Mouse (Mus musculus): ENCODE results near the gene Cdkn1b. TPM values are rescaled to one million over a fixed set of nuclear protein-coding genes. Genes with fewer than 3 reads are reported as not detected.

Gene Cdkn1b
- polyA plus RNA-seq, 1 experiment from 2014 or later: 29.9 TPM

DNA sequence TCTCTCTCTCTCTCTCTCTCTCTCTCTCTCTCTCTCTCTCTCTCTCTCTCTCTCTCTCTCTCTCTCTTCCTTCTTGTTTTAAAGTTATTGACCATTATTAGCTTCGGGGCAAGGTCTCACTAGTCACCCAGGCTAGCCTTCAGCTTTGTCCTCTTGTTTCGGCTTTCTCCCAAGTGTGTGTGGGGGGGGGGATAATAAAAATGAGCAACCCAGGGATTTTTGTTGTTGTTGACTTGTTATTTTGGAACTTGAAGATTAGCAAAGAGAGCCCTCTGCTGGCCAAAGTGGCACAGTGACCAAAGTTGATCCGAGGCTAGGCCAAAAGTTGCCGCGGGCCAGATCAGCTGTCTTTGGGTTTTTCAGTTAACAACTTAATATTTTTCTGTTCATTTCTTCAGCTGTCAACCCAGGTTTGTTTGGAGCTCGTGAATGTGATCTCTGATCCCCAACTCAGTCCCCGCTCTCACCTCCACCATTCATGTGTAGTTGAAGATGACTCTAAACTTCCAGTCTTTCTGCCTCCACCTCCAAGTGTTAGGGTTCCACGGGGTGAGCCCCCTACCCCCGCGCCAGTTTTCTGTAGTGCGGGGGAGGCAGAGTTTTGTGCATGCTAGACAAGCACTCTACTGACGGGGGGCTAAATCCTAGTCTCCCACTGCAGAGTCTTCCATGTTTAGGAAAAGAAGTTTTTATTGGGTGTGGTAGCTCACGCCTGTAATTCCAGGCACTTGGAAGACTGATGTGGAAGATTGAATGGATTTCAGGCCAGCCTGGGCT, 27.3 kb downstream of the Cdkn1b start:
- 47% methylated on average over 13 of the region's 13 CpGs for WGBS
- ATAC-seq (ENCODE audit: low FRiP score, low TSS enrichment): no peak; the same call in 1 of the 2 replicates
- Histone ChIP-seq H3K9ac (replicated peaks; ENCODE audit: low read length) (no peak overlapping the region), H3K36me3 (ENCODE audit: control insufficient read depth, insufficient read depth, low read length) (no peaks in the 10 kb centered on the region), H3K4me2 (ENCODE audit: low read length) (no peak overlapping the region), H3K27ac (replicated peaks; ENCODE audit: low read depth, low read length) (no peak overlapping the region), H3K9me3 (ENCODE audit: control insufficient read depth, low read length) (no peaks in the 10 kb centered on the region), H3K27me3 (ENCODE audit: control insufficient read depth, insufficient read depth, low read length) (no peaks in the 10 kb centered on the region), H3K4me3 (replicated peaks; ENCODE audit: low read depth, low read length) (no peak overlapping the region), H3K4me1 (ENCODE audit: control insufficient read depth, insufficient read depth, low read length) (no peaks in the 10 kb centered on the region)
- peak; percentile 87 for DNase-seq

DNA sequence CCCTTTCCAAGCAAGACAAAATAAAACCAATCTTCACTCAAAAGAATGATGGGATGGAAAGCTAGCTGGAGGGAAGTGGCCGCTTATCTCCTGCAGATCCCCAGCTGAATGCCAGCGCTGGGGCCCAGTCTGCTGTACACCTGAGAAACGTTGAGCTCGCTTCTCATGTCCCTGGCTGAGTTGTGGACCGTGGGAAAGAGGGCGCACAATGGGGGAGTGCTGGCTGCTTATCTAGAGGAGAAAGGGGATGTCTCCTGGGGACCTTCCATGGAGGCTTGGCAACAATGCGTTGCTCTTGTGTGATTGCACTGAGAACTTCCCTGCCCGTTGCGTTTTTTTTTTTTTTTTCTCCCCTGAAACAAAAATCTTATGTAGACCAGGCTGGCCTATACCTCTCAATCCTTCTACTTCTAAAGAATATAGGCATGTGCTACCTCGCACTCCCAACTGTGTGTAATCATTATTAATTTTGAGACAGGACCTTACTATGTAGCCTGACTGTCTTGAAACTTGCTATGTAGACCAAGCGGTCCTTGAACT, 28.4 kb downstream of the Cdkn1b start:
- WGBS: 75% methylated on average over 11 of the region's 11 CpGs
- DNase-seq: no peak
- H3K9me3 ChIP-seq (ENCODE audit: control insufficient read depth, low read length): no peaks in the 10 kb centered on the region
- H3K9ac ChIP-seq (replicated peaks; ENCODE audit: low read length): no peak overlapping the region
- H3K4me3 ChIP-seq (replicated peaks; ENCODE audit: low read depth, low read length): no peak overlapping the region
- no peaks in the 10 kb centered on the region for H3K27me3 ChIP-seq (ENCODE audit: control insufficient read depth, insufficient read depth, low read length)
- ATAC-seq (ENCODE audit: low FRiP score, low TSS enrichment): no peak
- H3K36me3 ChIP-seq (ENCODE audit: control insufficient read depth, insufficient read depth, low read length): no peaks in the 10 kb centered on the region
- H3K27ac ChIP-seq (replicated peaks; ENCODE audit: low read depth, low read length): no peak overlapping the region
- H3K4me1 ChIP-seq (ENCODE audit: control insufficient read depth, insufficient read depth, low read length): no peaks in the 10 kb centered on the region
- H3K4me2 ChIP-seq (ENCODE audit: low read length): no peak overlapping the region

- WGBS: 90% methylated on average over 3 of the region's 3 CpGs
- ATAC-seq (ENCODE audit: low FRiP score, low TSS enrichment) (no peak), DNase-seq (no peak)
- H3K27ac ChIP-seq (replicated peaks; ENCODE audit: low read depth, low read length): no peak overlapping the region
- no peak overlapping the region for H3K4me2 ChIP-seq (ENCODE audit: low read length)
- no peaks in the 10 kb centered on the region for H3K4me1 ChIP-seq (ENCODE audit: control insufficient read depth, insufficient read depth, low read length)
- H3K36me3 ChIP-seq (ENCODE audit: control insufficient read depth, insufficient read depth, low read length): no peaks in the 10 kb centered on the region
- no peak overlapping the region for H3K4me3 ChIP-seq (replicated peaks; ENCODE audit: low read depth, low read length)
- no peak overlapping the region for H3K9ac ChIP-seq (replicated peaks; ENCODE audit: low read length)
- no peaks in the 10 kb centered on the region for H3K27me3 ChIP-seq (ENCODE audit: control insufficient read depth, insufficient read depth, low read length)
- no peaks in the 10 kb centered on the region for H3K9me3 ChIP-seq (ENCODE audit: control insufficient read depth, low read length)
These were observed 29.0 kb downstream of the Cdkn1b start for GRCm38 (mm10) chr6:134949241-134949640.

DNA sequence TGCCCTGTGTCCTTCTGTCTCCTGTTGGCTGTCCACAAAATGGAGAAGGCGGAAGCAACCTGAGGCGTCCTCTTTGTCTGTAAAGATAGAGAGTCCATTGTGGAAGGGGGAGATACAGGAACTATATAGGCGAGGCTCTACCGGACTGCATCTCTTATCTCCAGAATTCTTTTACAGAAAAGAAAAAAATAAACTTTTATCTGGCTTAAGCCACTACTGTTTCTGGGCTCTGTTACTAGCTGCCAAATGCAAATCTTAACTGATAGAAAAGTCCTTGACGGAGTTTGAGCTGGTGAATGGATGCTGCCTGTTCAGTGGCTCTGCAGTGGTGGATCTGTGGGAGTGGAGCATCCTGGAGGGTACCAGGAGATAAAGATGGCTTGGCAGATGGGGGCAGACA, 31.2 kb downstream of the Cdkn1b start:
- H3K4me3 ChIP-seq (replicated peaks; ENCODE audit: low read depth, low read length): no peak overlapping the region
- no peak overlapping the region for H3K27ac ChIP-seq (replicated peaks; ENCODE audit: low read depth, low read length)
- H3K9me3 ChIP-seq (ENCODE audit: control insufficient read depth, low read length): no peaks in the 10 kb centered on the region
- WGBS: 90% methylated on average over 5 of the region's 5 CpGs
- ATAC-seq (ENCODE audit: low FRiP score, low TSS enrichment) (no peak), DNase-seq (no peak)
- H3K36me3 ChIP-seq (ENCODE audit: control insufficient read depth, insufficient read depth, low read length): no peaks in the 10 kb centered on the region
- no peaks in the 10 kb centered on the region for H3K27me3 ChIP-seq (ENCODE audit: control insufficient read depth, insufficient read depth, low read length)
- H3K4me1 ChIP-seq (ENCODE audit: control insufficient read depth, insufficient read depth, low read length): no peaks in the 10 kb centered on the region
- H3K9ac ChIP-seq (replicated peaks; ENCODE audit: low read length): no peak overlapping the region
- H3K4me2 ChIP-seq (ENCODE audit: low read length): no peak overlapping the region

- ATAC-seq (ENCODE audit: low FRiP score, low TSS enrichment): no peak
These were observed 33.8 kb downstream of the Cdkn1b start for GRCm38 (mm10) chr6:134953976-134954375.

GRCm38 (mm10) chr6:134956388-134956787, 36.2 kb downstream of the Cdkn1b start:
- Histone ChIP-seq H3K4me1 (ENCODE audit: control insufficient read depth, insufficient read depth, low read length) (0 out of 2 replicates have a peak, but pooled peaks cover 6% of the 10 kb centered on the region), H3K9ac (replicated peaks; ENCODE audit: low read length) (no peak overlapping the region), H3K9me3 (ENCODE audit: control insufficient read depth, low read length) (no peaks in the 10 kb centered on the region), H3K4me3 (replicated peaks; ENCODE audit: low read depth, low read length) (no peak overlapping the region), H3K27me3 (ENCODE audit: control insufficient read depth, insufficient read depth, low read length) (no peaks in the 10 kb centered on the region), H3K36me3 (ENCODE audit: control insufficient read depth, insufficient read depth, low read length) (no peaks in the 10 kb centered on the region), H3K4me2 (ENCODE audit: low read length) (no peak overlapping the region), H3K27ac (replicated peaks; ENCODE audit: low read depth, low read length) (no peak overlapping the region)
- no peak for ATAC-seq (ENCODE audit: low FRiP score, low TSS enrichment)
- no peak for DNase-seq
- WGBS: 85% methylated on average over 4 of the region's 4 CpGs

More at GRCm38 (mm10) chr6:134953976-134954375, 33.8 kb downstream of the Cdkn1b start:
- H3K4me2 ChIP-seq (ENCODE audit: low read length): no peak overlapping the region
- H3K9ac ChIP-seq (replicated peaks; ENCODE audit: low read length): no peak overlapping the region
- H3K36me3 ChIP-seq (ENCODE audit: control insufficient read depth, insufficient read depth, low read length): no peaks in the 10 kb centered on the region
- no peaks in the 10 kb centered on the region for H3K27me3 ChIP-seq (ENCODE audit: control insufficient read depth, insufficient read depth, low read length)
- H3K4me1 ChIP-seq (ENCODE audit: control insufficient read depth, insufficient read depth, low read length): no peaks in the 10 kb centered on the region
- H3K4me3 ChIP-seq (replicated peaks; ENCODE audit: low read depth, low read length): no peak overlapping the region
- DNase-seq: no peak
- no peaks in the 10 kb centered on the region for H3K9me3 ChIP-seq (ENCODE audit: control insufficient read depth, low read length)
- WGBS: 78% methylated on average over 11 of the region's 11 CpGs
- no peak overlapping the region for H3K27ac ChIP-seq (replicated peaks; ENCODE audit: low read depth, low read length)

DNA sequence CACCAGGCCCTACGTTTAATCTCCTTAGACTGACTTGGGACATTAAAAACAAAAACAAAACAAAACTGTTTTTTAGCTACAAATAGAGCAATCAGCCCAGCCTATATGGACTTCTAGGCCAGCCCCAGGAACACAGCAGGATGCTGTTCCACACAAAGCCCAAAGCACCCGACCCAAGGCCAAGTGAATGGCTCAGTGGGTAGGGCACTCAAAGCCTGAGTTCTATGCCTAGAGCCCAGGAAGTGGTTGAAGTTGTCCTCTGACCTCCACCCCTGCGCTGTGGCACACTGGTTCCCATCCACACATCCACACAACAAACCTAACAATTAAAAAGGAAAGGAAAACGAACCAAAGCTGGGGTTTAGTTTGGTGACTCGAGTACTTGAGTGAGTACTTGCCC, 41.1 kb downstream of the Cdkn1b start:
- H3K9ac ChIP-seq (replicated peaks; ENCODE audit: low read length): no peak overlapping the region
- DNase-seq: no peak
- 0 out of 2 replicates have a peak, but pooled peaks cover 6% of the 10 kb centered on the region for H3K4me1 ChIP-seq (ENCODE audit: control insufficient read depth, insufficient read depth, low read length)
- H3K27ac ChIP-seq (replicated peaks; ENCODE audit: low read depth, low read length): no peak overlapping the region
- H3K4me2 ChIP-seq (ENCODE audit: low read length): no peak overlapping the region
- H3K27me3 ChIP-seq (ENCODE audit: control insufficient read depth, insufficient read depth, low read length): no peaks in the 10 kb centered on the region
- 56% methylated on average over 5 of the region's 5 CpGs for WGBS
- H3K4me3 ChIP-seq (replicated peaks; ENCODE audit: low read depth, low read length): no peak overlapping the region
- H3K9me3 ChIP-seq (ENCODE audit: control insufficient read depth, low read length): no peaks in the 10 kb centered on the region
- ATAC-seq (ENCODE audit: low FRiP score, low TSS enrichment): no peak
- no peaks in the 10 kb centered on the region for H3K36me3 ChIP-seq (ENCODE audit: control insufficient read depth, insufficient read depth, low read length)

DNA sequence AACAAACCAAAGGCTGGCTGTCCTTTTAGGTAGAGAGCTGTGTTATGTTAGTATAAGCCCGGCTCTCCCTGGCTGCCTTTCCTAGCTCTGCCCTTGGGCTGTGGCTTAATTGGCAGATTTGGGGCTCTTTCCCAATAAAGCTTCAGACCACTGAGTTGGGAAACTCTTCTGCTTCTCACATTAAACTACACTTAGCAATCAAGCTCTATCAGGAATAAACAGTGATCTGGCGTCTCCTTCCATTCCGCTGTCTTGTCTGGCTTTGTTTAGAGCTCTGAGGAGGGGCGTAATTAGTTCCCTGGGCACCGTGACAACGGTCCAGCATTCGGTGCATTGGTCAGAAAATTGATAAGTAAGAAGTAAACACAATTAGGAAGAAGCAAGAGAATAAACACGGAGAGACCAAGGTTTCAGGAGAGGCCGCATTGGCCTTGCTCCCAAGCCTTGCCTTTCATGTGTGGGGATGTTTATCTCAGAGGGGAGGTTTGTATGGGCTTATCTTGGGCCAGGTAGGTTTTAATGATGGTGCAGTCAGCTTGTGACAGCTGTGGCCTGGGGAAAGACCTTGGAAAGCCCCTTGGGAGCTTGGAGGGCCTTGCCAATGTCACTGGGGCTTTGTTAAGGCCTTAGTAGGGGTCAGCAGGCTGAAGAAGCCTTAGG, 41.8 kb downstream of the Cdkn1b start:
- H3K4me3 ChIP-seq (replicated peaks; ENCODE audit: low read depth, low read length): no peak overlapping the region
- 0 out of 2 replicates have a peak, but pooled peaks cover 6% of the 10 kb centered on the region for H3K4me1 ChIP-seq (ENCODE audit: control insufficient read depth, insufficient read depth, low read length)
- no peak overlapping the region for H3K9ac ChIP-seq (replicated peaks; ENCODE audit: low read length)
- H3K27ac ChIP-seq (replicated peaks; ENCODE audit: low read depth, low read length): no peak overlapping the region
- H3K27me3 ChIP-seq (ENCODE audit: control insufficient read depth, insufficient read depth, low read length): no peaks in the 10 kb centered on the region
- H3K9me3 ChIP-seq (ENCODE audit: control insufficient read depth, low read length): no peaks in the 10 kb centered on the region
- DNase-seq: no peak
- H3K4me2 ChIP-seq (ENCODE audit: low read length): no peak overlapping the region
- ATAC-seq (ENCODE audit: low FRiP score, low TSS enrichment): no peak
- 47% methylated on average over 9 of the region's 9 CpGs for WGBS
- H3K36me3 ChIP-seq (ENCODE audit: control insufficient read depth, insufficient read depth, low read length): no peaks in the 10 kb centered on the region

All from midbrain, embryonic 14.5 days (tissue).